Mouse (Mus musculus) spleen, postnatal 10 days (tissue): ENCODE data around the gene Tcte2.

ENCODE experiments used
- DNase-seq, 2 experiments: peaks; one replicate each; pipeline ENCODE4 v3.0.0; 2021 to 2022; ENCODE audit warnings: low spot score in 2 of 2

Gene Tcte2

DNA sequence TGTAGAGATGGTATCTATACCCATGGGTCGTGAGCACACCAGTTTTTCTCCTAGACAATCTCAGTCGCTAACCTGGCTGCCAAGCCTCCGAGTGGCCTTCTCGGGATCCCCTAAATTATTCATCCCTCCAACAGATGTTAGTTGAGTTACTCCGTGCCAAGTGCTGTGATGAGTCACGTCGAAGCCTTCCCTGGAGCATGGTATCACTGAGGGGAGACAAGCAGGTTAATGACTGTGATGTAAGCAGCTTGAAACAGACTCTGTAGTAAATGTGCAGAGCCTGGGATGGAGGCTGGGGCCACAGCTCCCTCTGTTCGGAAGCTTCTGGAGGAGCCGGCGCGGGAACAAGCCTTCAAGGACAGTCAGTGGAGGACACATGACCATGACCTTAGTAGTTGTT lies 44.2 kb downstream of the Tcte2 start:
- no peak for DNase-seq

DNA sequence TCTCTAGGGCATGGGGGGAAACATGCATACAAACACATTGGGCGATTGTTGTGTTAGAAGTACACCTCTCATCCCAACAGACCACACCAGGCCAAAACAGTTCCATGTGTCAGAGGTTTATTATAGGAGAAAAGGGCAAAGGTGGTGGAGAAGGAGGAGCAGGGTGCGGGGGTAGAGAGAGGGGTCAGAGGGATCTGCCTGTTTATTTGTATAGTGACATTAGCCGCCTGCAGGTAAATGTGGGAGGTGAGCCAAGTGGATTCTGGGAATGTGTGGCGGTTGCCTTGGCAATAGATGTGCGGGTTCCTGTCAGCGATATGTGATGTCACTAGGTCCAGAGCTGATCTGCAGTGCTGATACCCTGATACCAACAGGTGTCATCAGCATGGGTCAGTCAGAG lies 45.3 kb downstream of the Tcte2 start:
- no peak for DNase-seq

DNA sequence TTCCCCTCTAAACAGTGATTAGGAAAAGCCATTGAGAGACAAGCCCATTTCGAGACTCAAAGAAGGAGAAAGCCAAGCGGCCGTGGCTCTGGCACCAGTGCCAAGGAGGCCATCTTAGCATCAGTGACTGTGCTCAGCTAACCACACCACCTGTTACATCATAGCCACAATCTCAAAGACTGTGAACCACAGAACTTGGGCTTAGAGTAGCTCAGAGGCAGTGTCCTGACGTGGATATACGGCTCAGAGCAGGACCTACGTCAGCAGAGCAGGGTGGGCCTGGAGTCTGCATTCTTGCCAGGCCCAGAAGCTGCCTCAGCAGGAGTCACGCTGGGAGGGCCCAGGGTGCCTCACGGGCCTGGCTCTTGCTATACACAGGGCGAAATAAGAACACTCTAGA lies 46.1 kb downstream of the Tcte2 start:
- no peak for DNase-seq

DNA sequence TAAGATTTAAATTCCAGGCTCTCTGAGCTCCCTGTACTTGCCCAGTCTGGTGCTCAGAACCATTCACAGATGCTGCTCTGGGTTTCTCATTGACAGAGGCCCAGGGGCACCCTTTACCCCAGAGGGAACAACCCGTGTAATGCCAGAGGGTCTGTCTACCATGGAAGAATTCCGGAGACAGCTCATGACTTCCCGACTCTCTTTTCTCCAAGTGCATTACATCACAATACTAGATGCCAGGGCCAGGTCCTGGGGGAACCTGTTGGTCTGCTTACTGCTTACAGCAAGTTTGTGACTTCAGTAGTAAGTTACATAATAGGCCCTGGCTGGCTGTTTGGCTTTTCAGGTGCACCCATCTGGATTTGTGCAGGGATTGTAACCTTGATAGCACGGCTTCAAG lies 47.0 kb downstream of the Tcte2 start:
- DNase-seq, result no peak

DNA sequence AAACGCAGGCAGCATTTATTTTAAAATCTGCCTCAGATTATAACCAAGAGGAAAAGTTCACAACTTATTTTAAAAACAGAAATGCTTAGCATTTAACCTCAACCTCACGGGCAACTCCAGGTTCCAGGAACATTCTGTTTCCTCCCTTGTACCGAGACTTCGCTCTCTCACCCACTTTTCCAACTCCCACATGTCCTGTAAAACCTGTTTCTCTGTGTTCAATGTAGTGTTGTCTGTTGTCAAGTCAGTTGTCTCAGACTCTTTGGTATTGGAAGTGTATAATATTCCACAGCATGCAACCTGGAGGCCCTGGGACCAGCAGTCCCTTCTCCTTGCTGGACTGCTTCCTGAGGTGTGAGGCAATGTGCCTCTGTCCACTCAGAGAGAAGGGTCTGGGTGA lies 47.5 kb downstream of the Tcte2 start:
- DNase-seq, result no peak

DNA sequence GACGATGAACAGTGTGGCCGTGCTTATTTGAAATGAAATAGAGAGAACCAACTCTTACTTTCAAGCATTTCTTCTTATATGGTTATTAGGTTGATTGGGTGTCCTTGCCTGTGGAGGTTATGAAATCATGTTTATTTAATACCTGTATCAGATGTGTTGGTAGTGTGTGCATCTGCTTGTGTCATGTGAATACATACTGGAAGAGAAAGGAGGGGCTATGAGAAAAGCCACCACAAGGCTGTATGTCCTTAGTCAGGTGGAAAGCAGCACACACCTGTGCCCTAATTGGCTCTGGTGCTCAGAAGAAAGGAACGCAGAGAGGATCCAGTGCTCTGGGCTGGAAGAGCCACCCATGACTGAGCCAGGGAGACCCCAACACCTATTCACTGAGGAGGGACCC lies 49.1 kb downstream of the Tcte2 start:
- no peak for DNase-seq

DNA sequence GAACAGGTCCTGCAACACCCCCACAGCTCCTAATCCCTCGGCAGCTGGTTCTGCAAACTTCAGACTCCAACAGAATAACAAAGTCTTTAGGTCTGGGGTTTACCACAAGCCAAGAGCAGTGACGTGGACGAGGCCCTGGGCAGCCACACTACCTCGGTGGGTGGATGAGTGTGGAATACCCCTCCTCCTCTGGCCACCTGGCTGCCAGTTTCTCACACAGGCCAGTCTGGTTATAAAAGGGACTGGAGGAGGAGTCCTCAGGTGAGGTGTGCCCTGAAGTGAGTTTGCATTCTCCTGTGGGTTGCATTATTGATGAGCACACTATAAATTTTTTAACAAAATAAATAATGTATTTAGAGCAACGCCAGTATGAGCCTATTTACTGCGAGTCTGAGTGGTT lies 49.5 kb downstream of the Tcte2 start:
- no peak for DNase-seq

DNA sequence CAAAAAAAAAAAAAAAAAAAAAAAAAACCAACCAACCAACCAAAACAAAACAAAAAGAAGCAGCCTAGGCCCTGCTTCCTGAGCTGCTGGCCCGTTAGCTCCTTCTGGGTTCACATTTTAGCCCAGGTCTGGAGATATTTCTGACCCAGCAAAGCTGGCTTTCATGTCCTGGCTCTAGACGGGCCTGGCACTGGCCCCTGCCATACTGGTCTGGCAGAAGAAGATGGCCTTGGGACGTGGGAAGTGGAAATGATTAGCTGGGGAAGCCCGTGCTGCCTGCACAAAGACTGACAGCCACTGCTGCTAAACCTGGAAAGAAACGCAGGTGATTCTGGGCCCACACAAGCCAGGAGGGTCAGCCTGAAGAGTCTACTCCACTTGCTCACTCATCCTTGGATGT lies 50.5 kb downstream of the Tcte2 start:
- no peak for DNase-seq

DNA sequence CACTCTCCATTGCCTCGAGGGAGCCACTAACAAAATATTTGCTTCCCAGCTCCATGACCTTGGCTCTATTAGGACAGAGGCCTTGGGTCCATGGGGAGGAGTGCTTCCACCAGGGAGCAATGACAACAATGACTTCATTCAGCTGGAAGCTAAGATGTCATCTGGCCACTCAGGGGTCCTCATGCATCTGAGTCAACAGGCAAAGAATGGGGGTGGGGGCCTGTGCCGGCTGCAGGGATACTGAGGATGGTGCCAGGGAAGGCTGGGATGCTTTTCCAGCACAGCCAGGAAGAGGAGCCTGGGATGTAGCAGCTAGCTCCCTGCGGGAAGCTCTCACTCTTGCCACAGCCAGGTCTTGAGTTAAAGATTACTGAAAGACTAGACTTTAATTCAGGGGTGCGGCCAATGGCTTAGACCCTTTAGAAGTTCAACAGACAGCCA lies 56.1 kb downstream of the Tcte2 start:
- no peak for DNase-seq

DNA sequence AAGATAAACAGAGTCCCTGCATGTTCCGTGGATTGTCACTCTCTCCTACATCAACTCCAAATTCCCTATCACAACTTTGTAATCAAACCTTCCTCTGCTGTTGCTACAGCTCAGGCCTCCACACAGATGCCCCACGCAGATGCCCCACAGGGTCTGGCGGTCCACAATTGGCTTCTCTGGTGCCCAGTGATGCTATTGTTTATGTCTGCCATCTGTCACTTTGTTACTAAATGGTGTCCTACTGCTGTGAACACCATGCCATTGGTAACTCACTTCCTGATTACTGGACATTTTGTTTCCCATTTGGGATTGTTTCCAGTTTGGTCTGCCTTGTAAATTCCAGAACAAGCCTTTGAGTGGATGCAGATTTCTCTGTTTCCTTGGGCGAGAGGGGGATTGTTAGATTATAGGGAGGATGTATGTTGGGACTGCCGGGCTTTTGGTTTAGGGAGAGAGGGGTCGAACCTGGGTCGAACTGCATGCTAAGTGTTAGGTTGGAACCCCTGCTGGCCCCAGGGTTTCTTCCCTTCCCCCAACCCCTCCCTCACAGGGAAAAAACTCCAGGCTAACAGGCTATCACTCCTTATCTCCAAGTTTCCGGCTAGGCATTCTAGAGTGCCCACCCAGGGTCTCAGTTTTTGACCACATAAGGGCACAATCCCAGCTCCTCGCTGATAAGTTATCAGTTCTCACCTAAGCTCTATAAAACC lies 57.9 kb downstream of the Tcte2 start:
- DNase-seq, result no peak

DNA sequence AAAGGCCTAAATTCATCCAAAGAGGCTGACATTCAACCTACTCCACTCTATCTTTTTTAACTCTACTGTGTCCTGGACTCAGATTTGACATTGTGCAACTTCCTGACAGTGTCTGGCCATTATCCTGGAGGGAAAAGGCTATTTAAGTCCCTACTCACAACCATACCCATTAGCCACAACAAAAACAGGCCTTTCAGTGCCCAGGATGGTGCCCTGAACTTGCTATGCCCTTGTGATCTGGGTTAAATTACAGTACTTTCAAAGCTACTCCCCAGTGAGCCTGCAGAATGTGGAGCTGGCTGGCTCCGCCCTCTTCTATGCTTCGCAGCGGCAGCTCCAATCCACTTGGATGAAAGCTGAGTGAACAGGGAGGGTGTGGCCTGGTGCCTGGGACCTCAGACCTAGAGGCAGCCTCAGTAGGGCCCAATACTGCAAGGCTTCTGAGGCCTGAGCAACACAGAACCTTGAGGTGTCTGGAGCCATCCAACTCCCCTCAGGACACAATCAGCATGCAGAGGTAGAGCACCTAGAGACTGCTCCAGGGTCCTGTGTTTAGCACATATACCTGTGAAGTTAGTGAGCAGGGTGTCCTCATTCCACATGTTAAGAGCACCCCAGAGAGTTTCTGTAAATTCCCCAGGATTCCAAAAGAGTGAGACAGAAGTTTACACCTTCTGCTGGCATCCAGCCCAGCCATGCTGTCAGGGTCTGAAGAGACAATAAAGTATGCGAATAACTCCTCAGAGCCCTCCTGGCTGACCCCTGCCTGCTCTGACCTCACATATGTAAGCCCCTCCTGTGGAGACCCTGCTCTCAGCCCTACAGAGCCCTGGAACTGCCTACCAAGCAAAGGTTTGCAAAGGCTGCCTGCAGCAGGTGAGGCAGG lies 61.3 kb downstream of the Tcte2 start:
- no peak for DNase-seq

DNA sequence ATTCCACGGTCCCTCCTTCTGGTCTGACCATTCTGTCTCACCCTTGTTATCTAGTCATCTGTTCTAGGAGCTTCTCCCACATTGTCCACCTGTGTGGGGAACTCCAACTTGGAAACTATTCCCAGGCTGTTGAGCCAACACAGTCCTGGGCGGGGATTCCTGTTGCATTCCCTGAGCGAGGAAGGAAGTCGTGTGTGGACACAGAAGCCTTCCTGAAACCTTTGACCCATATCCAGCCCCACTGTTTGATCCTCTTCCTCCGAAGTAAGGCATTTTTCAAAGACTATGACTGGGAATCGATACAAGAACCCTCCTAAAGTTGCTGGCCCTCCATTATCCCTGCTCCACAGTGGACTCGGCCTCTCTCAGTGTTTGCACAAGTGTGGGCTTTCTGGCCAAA lies 61.9 kb downstream of the Tcte2 start:
- no peak for DNase-seq

DNA sequence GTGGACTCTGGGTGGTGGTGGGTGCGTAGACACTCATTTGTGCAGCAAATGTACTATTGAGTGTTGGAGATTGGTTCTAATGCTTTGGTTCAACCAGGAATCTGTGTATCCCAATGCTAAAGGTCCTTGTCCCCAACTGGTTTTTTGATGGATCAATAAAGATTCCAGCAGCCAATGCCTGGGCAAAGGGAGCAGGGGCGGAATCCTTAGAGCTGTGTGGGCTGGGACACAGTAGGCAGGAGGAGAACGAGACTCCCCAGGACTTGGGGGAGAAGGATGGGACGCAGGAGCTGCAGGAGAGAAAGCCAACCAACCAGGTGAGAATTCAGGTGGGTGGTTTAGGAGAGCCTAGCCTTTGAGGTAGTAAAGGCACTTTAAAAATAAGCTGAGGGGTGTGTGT lies 63.4 kb downstream of the Tcte2 start:
- DNase-seq, result no peak

DNA sequence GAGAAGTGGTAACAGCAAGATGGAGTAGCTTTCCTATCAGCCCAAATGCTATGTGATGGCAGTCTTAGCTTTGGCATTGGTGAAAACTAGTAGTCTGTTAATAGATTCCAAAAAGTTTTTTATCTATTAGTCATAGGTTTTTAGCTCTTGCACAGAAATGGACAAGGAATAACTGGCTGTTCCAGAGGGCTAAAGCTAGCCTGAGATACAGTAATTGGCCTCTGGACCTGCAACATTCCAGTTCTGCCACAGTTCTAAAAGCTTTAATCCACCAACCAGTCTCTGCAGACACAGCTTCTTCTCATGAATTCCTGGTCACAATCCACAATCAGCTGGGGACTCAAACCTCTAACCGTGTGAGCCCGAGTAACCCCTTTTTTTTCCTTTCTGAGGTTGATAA lies 64.0 kb downstream of the Tcte2 start:
- no peak for DNase-seq

DNA sequence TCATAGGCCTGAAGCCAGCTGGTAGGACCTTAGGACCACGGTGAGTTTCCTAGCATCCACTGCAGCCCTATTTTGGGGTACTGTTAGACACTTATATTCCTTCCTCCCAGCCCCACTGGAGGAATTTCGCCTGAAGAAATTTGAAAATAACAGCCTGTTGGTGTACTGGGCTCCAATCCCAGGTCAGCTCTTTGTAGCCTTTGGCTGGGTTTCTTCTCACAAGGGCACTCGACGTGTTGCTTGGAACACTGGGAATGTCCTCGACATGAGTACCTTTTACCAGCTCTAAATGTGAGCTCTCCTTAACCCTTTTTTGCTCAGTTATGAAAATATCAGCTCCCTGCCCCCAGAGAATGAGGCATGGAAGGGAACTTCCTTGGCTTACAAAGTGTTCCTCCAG lies 65.7 kb downstream of the Tcte2 start:
- DNase-seq, result no peak

DNA sequence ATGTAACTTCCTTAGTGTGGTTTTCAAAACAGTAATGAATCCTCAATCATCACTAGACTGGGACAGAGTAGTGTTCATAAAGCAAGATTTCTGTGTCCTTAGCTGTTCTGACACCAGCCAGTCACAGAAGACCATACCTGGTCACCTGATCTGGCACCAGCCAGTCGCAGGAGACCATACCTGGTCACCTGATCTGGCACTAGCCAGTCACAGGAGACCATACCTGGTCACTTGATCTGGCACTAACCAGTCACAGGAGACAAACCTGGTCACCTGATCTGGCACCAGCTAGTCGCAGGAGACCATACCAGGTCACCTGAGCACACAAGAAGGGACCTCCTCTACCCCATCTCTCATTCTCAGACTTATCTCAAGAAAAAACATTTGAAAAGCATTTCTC lies 66.4 kb downstream of the Tcte2 start:
- no peak for DNase-seq

DNA sequence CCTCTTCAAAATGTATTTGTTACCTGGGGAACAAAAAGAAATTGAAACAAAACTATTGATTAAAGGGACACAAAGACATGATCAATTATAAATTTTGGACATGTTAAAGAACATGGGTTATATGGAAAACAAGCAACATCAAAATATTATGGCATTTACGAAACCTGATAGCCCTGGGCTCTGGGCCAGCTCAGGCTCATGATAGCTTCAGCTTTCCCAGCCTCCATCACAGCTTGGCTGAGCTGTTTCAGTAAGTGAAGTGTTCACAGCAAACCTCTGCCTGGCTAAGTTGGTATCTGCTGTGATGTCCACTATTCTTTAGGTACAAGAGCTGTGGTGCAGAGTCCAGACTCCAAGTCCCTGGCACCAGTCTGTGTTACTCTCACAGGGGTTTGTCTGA lies 67.4 kb downstream of the Tcte2 start:
- no peak for DNase-seq

DNA sequence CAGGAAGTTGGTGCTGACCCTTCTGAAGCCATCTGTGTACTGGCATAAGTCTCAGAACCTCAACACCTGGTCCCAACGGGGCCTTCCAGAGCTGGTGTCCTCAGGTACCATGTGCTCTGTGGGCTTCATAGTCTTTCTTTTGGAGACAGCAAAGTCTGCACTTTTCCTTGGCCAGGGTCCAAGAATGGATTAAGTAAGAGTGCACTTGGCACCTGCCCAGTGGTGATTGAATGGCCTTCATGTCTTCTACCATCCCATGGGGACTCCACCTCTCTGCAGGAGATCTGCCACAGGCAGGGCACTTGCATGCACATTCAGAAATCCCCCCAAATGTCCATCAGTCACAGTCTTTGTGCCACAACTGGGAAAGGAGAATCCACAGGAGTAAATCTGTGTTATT lies 74.0 kb downstream of the Tcte2 start:
- no peak for DNase-seq

DNA sequence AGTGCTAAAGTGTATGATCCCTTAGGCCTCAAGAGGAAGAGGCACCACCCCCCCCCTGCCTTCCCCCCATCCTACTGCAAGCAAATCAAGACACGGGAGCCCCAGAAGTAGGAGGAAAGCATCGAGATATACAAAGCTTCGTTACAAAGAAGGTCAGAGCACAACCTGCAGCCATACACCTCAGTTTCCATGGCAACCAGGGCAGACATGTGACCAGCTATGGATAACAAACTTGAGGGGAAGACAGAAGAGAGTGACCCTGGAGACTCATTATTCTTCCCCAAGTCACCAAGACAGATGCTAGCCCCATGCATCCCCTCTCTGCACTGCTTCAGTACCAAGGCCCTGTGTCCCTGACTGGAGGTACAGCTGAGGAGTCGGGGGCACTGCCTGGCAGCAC lies 74.5 kb downstream of the Tcte2 start:
- DNase-seq, result no peak

DNA sequence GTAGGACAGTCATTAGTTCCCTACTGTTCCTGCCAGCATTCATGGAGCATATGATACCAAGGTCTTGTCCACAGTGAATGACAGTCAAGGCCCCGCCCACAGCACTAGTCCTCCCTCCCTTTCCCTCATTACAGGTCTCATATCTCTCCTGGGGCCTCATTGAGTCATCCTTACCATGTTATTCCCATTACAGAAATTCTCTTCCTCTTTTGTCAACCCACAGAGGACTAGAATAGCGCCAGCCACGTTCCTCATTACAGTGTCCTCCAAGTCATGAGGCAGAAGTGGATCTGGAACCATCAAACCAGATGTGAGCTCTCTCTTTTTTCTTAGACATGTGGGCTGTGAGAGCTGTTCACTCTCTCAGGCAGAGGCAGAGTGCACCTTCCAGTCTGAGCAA lies 76.0 kb downstream of the Tcte2 start:
- DNase-seq, result no peak

DNA sequence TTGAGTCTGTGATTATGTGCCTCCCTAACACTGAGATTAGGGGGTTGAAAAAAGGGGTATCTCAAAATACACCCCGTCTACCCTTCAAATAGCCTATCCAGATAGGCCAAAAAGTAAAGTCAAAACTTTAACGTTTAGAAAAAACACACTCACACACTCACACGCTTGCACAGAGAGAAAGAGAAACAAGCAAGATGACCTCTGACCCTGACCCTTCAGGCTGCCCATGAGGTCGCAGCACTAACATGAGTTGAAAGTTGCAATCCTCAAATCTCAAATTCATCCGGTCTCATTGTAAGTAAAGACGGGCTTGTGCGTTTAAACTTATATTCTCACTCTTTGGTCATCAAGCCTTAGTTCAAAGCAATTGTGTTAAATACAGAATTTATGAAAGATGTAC lies 77.4 kb downstream of the Tcte2 start:
- no peak for DNase-seq

DNA sequence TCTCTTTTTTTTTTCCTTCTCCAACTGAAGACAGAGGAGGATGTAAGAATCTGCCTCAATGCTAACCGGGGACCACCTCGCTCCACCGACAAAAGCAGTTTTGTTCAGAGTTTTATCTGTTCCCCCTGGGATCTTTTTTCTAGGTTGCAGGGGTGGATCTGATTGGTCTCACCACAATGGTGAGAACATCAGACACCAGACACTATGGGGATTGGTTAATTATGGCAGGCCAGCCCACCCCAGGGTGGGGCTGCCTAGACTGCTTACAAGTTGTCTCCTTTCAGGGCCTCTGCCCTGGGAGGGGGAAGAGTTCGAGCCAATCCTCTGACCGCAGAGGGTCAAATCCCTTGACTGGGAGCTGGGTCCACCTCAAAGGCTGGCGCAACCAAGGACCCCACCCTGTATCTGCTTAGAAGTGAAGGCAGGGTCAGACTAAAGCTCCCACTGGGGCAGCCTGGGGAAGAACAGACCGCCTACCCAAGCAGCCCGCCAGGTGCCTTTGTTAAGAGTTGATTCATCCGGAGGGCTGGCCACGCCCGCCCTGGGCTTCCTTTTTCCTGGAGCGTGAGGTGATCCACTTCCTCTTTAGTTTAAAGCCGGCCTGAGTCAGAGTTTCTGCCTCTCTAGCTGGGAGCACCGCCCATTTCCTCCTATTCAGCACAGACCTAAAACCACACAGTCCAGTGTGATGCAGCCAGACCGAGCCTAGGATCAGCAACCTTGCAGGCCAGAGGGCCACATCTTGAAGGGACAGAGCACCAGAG lies 78.0 kb downstream of the Tcte2 start:
- peak; percentile 35 to 73 for DNase-seq

DNA sequence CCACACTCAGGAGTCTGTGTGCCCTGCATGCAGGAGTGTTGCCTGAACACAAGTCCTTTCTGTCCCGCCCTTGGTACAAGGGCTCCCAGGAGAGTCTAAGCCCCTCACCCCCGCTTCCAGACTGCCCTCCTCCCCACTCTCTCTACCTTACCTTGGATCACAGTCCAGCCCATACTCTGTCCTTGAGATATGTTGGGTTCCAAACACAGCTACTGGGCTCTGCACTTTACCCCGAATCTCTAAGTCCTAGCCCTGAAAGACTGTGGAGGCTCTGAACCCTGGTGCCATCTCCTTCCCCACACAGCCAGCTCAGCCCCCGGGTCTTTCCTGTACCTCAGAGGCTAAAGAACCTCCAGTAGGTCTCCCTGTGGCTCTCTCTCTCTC lies 78.6 kb downstream of the Tcte2 start:
- DNase-seq, result peak in 1 of 2 experiments; percentile 17
